Comparison of ENCODE assay signal across 8 mouse cellular contexts in the genomic region with DNA sequence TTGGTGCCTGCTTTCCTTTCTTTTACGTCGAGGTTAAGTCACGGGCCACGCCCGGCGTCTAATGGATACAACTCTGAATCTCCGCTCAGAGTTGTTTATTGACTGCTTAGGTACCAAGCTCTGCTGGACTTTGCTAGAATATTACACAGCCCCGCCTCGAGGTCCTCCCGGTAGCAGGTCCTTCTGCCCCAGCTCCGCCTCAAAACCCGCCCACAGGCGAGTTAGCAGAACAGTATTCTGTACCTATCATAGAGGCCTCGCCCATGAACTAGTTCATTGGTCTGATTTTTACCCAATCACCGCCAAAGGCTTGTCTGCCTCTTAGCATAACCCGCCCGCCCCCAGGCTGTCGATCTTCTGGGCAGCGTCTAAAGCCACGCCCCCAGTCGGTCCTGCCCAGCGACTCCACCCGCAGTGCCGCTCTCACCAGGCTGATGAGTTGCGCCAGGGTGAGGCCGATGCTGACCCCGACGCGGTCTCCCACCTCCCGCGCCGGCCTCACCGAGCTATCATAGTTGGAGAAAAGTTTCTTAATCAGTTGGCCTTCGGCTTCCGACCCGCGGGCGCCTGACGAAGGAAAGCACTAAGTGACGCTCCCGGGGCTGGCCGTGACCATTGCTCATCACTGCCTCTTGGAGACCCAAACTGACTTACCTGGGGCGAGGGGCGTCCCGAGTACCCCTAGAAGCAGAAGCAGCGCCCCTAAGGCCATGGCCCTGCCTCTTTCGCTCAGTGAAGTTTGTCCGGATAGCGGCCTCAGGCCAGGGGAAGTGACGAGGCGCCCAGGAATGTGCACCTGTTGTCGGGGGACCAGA. TPM values are rescaled to one million over a fixed set of nuclear protein-coding genes. Genes with fewer than 3 reads are reported as not detected.
DNase-seq lines count a peak whose midpoint lies in the region; ATAC-seq and TF ChIP-seq lines count a peak whose summit lies in the region.

Gene Chrnb1, minus strand, starts transcription at position 776 of the 815 bp plus-strand sequence.

- H3K27me3 ChIP-seq in heart, embryonic 13.5 days (replicated peaks), result peaks cover 40% of the 10 kb centered on the region
- H3K27me3 ChIP-seq in liver, embryonic 12.5 days (replicated peaks), result peaks cover 70% of the 10 kb centered on the region
- no peaks in the 10 kb centered on the region for H3K27me3 ChIP-seq in stomach, postnatal 0 days (ENCODE audit: control insufficient read depth, insufficient read depth, low read length)

- H3K4me1 ChIP-seq in brown adipose tissue, adult 24 weeks (ENCODE audit: control insufficient read depth, insufficient read depth, insufficient read length, low read length), result no peaks in the 10 kb centered on the region; the same call in 1 of the 2 replicates
- H3K4me1 ChIP-seq in heart, embryonic 13.5 days, result peaks cover 32% of the 10 kb centered on the region
- H3K4me1 ChIP-seq in liver, embryonic 12.5 days, result peaks cover 20% of the 10 kb centered on the region
- no peaks in the 10 kb centered on the region for H3K4me1 ChIP-seq in stomach, postnatal 0 days (replicated peaks; ENCODE audit: control insufficient read depth, insufficient read depth)

- H3K4me2 ChIP-seq in heart, embryonic 13.5 days, result peak within 1 kb of the TSS; percentile 99
- peak within 1 kb of the TSS; percentile 88 for H3K4me2 ChIP-seq in liver, embryonic 12.5 days
- H3K4me2 ChIP-seq in stomach, postnatal 0 days (replicated peaks; ENCODE audit: low read depth), result peak within 1 kb of the TSS; percentile 95

- WGBS in heart, embryonic 13.5 days, result 1% methylated on average over 52 of the region's 52 CpGs
- WGBS in liver, embryonic 12.5 days (ENCODE audit: insufficient replicate concordance), result 2% methylated on average over 52 of the region's 52 CpGs
- WGBS in stomach, postnatal 0 days, result 1% methylated on average over 52 of the region's 52 CpGs

- TF ChIP-seq CTCF in stomach, postnatal 0 days (IDR thresholded peaks at IDR 0.05; ENCODE audit: low read depth), result peak; percentile 21; the same call in 1 of the 2 replicates

- peak; percentile 100 for ATAC-seq in CD4-positive, CD25-positive, alpha-beta regulatory T cell, adult 4 months
- peak; percentile 97 for ATAC-seq in heart, embryonic 13.5 days (ENCODE audit: extremely low read depth, insufficient number of reproducible peaks, low FRiP score, low TSS enrichment)
- ATAC-seq in liver, embryonic 12.5 days, result peak; percentile 99
- peak; percentile 98 for ATAC-seq in stomach, postnatal 0 days (ENCODE audit: low FRiP score, low TSS enrichment)

- peak; percentile 93 for DNase-seq in fat pad, adult 2 months (ENCODE audit: extremely low read depth, low read depth, low spot score)
- peak; percentile 97 for DNase-seq in kidney, postnatal 10 days
- peak; percentile 93 to 94 for DNase-seq in natural killer cell, adult 2 months (ENCODE audit: low spot score in 2 of 2)
- DNase-seq in stomach, postnatal 0 days (ENCODE audit: low spot score), result peak; percentile 96

- H3K27ac ChIP-seq in brown adipose tissue, adult 24 weeks (replicated peaks; ENCODE audit: low read depth, low read length), result peak within 1 kb of the TSS; percentile 91
- peak within 1 kb of the TSS; percentile 57 for H3K27ac ChIP-seq in heart, embryonic 13.5 days (replicated peaks)
- H3K27ac ChIP-seq in liver, embryonic 12.5 days, result no peak within 1 kb of the TSS
- H3K27ac ChIP-seq in stomach, postnatal 0 days (replicated peaks), result 0 out of 2 replicates have a peak within 1 kb of the TSS, but pooled peaks have one; percentile 45

- no peak for TF ChIP-seq EP300 in stomach, postnatal 0 days (optimal IDR thresholded peaks at IDR 0.05)

- H3K9me3 ChIP-seq in heart, embryonic 13.5 days, result no peaks in the 10 kb centered on the region
- H3K9me3 ChIP-seq in liver, embryonic 12.5 days (replicated peaks), result no peaks in the 10 kb centered on the region
- H3K9me3 ChIP-seq in stomach, postnatal 0 days (ENCODE audit: control insufficient read depth, low read length), result no peaks in the 10 kb centered on the region

- H3K36me3 ChIP-seq in heart, embryonic 13.5 days, result no peaks in the 10 kb centered on the region
- H3K36me3 ChIP-seq in liver, embryonic 12.5 days, result no peaks in the 10 kb centered on the region
- no peaks in the 10 kb centered on the region for H3K36me3 ChIP-seq in stomach, postnatal 0 days (ENCODE audit: control insufficient read depth, insufficient read depth, low read length)

- peak within 1 kb of the TSS; percentile 80 for H3K9ac ChIP-seq in heart, embryonic 13.5 days
- peak within 1 kb of the TSS; percentile 64 for H3K9ac ChIP-seq in liver, embryonic 12.5 days
- peak within 1 kb of the TSS; percentile 61 for H3K9ac ChIP-seq in stomach, postnatal 0 days (ENCODE audit: low read length)

- H3K4me3 ChIP-seq in brown adipose tissue, adult 24 weeks (ENCODE audit: insufficient read depth, low read depth, low read length), result peak within 1 kb of the TSS; percentile 68
- H3K4me3 ChIP-seq in heart, embryonic 13.5 days, result peak within 1 kb of the TSS; percentile 64
- H3K4me3 ChIP-seq in liver, embryonic 12.5 days, result peak within 1 kb of the TSS; percentile 54
- peak within 1 kb of the TSS; percentile 51 for H3K4me3 ChIP-seq in stomach, postnatal 0 days (ENCODE audit: low read depth, low read length)

RNA-seq across cellular contexts. Expression of gene Chrnb1, which starts in this region (rescaled TPM):
- polyA plus RNA-seq in CD4-positive, CD25-positive, alpha-beta regulatory T cell, adult 4 months (2017; shearing (Covaris generic)), result 1 to 10 TPM; 2.9 to 4.5 TPM
- 1.7 and 2.4 TPM in 2 replicates for polyA plus RNA-seq in brown adipose tissue, adult 24 weeks (2012; ENCODE audit: insufficient read depth, insufficient read length, missing spikeins)
- polyA plus RNA-seq in heart, embryonic 13.5 days (2015; fragmentation: Nextera tagmentation; extraction: Ambion mirVana), result 6.8 and 7.9 TPM in 2 replicates
- 0.63 and 0.64 TPM in 2 replicates for polyA plus RNA-seq in liver, embryonic 12.5 days (2016; fragmentation: Nextera tagmentation; extraction: Ambion mirVana)
- 4.3 and 5.0 TPM in 2 replicates for polyA plus RNA-seq in stomach, postnatal 0 days (2015; fragmentation: Nextera tagmentation; extraction: Ambion mirVana)

Comparison
In these comparisons a context has a peak if more than half of its experiments do, and no peak if none do; other contexts are left out.
1. Peak in ATAC-seq, H3K4me3 ChIP-seq, H3K9ac ChIP-seq and H3K4me2 ChIP-seq in liver, embryonic 12.5 days; RNA of the gene not detected or under 1 TPM.